Mouse (Mus musculus): ENCODE results near the gene Zfp341.

DNA sequence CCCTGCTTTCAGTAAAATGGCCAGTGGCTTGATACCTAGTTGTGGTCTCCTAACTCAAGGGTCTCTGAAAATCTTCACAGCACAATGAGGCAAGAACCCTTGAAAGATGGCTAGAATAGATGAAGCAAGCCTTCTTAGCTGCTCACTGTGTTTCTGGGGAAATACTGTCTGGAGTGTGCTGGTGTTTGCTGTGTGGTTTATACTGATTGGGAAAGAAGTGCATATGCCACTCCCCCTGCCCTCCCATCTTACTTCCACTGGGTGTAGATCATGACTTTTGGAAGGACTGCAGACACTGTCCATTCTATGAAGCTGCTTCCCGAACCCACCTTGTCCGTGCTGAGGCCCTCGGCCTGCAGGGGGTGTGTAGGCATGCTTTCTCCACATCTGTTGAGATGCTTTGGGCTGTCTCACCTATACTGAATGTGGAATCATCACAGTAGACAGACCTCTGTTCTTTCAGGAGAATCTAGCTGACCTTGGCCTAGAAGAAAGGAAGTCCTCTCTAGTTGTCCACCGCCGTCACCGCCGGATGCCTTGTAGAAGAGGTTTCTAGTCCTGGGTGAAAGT is 71.9 kb downstream of the Zfp341 start:
- TF ChIP-seq CTCF (IDR thresholded peaks at IDR 0.05; ENCODE audit: extremely low read depth, insufficient read length, insufficient replicate concordance, low read depth, low read length), result no peak
- no peak for TF ChIP-seq POLR2A (IDR thresholded peaks at IDR 0.05; ENCODE audit: low read depth, low read length)
